Mouse (Mus musculus) liver, adult 10 weeks (tissue): ENCODE data around the gene Arfgap1. TPM values are rescaled to one million over a fixed set of nuclear protein-coding genes. Genes with fewer than 3 reads are reported as not detected.

Experiments
- polyA plus RNA-seq: library from polyadenylated mRNA; stranded (reverse); fragments of 350-450 nt; fragmentation: Illumina TruSeq; extraction: RNeasy Lipid Tissue Mini Kit (QIAGEN cat#74804); gene quantifications from one replicate; pipeline ENCODE4 v1.2.3, GENCODE M21; 2014; ENCODE audit warnings: low read depth, low replicate concordance

The Arfgap1 gene
- 3.9 TPM for polyA plus RNA-seq

DNA sequence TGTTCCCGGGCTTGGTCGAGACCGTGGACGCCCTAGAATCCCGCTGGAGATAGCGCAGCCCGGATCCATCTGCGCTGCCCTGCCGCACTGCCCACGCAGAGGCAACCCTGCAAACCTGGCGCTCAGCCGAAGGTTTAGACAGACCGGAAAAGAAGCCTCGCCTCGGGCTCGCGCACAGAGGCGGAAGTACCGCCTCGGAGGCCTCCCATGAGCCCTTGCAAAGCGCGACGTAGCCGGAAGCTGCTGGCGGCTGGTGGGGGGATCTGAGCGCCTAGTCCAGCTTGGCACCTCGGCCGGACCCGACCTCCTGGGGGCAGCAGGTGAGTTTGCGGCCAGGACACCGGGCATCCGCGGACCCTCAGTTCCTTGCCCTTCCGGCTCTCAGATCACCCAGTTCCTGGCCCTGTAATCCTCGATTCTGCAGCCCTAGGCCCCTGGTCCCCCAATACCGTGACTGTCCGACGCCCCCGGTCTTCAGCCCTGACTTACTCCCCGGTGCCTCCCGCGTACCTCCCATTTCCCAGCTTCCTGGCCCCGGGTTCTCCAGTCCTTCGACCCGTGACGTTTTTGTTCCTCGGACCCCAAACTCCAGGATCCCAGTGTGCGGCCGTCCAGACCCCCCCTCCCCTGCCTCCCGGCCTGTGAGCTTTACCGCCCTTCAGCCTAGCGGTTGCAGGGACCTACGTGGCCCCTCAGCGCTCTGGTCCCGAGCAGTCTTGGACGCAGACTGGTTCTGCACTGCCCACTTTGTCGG, at the start of gene Arfgap1:
Gene Arfgap1 (plus strand): TSS at position 216 of the 754 bp plus-strand sequence.

DNA sequence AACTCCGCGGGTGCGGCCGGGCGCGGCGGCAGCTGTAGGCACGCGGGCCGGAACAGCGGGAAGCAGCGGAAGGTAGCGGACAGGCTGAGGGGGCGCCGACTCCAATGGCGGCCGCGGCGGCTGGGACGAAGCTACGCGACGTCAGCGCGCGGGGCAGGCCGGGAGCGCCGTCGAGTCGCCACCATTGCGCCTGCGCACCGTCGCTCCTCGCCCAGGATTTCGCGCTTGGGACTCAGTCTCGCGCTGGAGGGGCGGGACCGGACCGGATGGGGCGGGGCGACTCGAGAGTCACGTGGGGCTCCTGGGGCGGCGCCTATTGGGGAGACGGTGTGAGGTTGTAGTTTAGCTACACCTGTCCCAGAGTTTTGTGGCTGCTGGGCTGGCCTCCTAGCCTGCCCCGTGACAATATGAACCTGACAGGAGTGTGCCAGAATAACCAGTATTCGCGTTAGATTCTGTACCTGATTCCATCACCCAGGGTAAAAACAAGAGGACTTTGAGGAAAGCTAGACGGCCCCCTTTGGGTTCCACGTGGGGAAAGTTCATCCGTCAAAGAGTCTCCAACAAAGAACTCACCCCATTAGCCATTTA, 46.1 kb upstream of the Arfgap1 start, which contains the start of gene Ythdf1:
Gene Ythdf1 (minus strand): TSS at position 140 of the 591 bp plus-strand sequence.

DNA sequence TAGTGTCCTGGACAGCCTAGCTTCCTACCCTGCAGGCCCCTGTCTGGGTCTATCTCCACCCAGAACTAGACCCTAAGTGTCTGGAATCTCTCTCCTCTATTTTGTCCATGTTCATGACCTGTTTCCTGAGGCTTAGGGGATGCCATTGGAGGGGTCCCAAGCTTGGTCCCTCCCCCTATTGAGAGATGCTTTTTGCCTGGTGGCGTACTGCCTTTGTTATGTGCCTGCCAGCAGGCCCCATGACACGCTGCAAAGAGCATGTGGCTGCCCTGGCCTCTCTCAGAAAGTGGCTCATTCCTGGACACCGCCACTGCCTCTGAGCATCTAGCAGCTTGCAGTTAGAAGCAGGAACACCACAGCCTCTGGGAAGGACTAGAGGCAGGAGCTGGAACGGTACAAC, 38.3 kb upstream of the Arfgap1 start, which contains the start of gene Birc7:
Gene Birc7 (plus strand): TSS at position 301 of the 400 bp plus-strand sequence.

DNA sequence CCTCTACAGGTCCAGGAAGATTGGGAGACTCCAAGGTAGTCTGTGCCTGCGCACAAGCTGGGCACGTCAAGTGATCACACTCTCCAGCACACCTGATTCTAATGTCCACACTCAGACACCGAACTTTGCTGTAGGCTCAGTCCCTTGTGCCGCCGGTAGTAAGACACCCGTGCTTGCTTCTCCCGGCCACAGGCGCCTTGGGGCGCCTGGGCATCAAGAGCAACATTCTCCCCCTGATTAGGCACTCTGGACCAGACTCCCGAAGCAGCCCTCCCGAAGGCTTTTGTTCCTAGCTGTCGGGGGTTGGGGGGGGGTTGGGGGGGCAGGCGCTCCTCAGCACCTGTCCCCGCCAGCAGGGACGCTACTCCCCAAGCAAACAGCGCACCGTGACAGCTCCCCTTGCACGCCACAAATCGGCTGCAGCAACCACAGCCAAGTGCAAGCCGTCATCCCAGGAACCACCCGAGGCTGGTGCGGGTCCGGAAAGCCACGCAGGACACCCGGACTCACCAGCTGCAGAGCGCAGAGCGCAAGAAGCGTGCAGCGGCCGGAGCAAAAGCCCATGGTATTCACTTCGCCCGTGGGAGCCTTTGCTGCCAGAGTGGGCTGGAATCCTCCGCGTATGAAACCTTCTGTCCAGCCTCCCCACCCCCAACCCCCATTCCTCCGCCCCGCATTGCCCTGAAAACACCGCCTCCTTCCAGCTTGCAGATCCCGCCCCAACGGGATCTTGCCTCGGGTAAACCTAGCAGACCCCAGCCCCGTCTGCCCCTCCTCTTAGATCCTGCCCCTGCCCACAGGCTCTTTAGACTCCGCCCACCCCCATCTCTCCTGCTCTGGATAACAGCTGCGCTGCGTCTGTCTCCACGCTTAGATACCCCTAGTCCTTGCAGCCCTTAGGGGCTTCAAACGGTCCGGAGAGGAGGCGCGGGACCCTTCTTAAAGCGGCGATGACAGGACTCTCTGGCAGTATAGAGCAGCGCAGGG, 12.7 kb upstream of the Arfgap1 start, which contains the start of gene Nkain4:
Gene Nkain4 (minus strand): TSS at position 639 of the 987 bp plus-strand sequence.

DNA sequence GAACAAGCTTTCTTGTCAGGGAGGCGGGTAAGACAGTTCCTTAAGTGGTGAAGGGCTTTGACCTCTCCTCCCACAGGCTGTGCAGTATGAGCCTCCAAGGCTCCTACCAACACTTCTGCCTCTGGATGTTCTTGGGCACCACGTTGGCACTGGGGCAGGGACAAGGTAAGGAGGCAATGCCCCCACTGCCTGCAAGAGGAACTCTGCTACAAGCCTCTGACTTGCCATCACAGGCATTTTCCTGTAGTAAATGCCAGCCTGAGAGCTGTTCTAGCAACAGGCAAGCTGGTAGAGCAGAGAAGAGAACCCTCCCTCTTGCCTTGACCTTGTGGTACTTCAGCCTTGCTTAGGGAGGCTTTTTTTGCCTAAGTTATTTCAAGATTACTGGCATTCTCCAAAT, 19.4 kb downstream of the Arfgap1 start, which contains the start of gene Col20a1:
Gene Col20a1 (plus strand): TSS at position 87 of the 400 bp plus-strand sequence.

Other genes starting within 250 kb of the Arfgap1 start
- gene Slc17a9, start 242.0 kb upstream of the Arfgap1 start, polyA plus RNA-seq: 0.82 TPM
- gene Bhlhe23, start 190.3 kb upstream of the Arfgap1 start, polyA plus RNA-seq: not detected
- 25.1 TPM for gene Ythdf1, start 46.3 kb upstream of the Arfgap1 start, polyA plus RNA-seq
- not detected for gene Birc7, start 38.2 kb upstream of the Arfgap1 start, polyA plus RNA-seq
- not detected for gene Nkain4, start 12.5 kb upstream of the Arfgap1 start, polyA plus RNA-seq
- gene Col20a1, start 19.3 kb downstream of the Arfgap1 start, polyA plus RNA-seq: not detected
- 0.42 TPM for gene Chrna4, start 76.3 kb downstream of the Arfgap1 start, polyA plus RNA-seq
- not detected for gene Kcnq2, start 168.1 kb downstream of the Arfgap1 start, polyA plus RNA-seq
- not detected for gene Eef1a2, start 189.8 kb downstream of the Arfgap1 start, polyA plus RNA-seq
- gene Ppdpf, start 220.0 kb downstream of the Arfgap1 start, polyA plus RNA-seq: 20.3 TPM
- gene Ptk6, start 235.6 kb downstream of the Arfgap1 start, polyA plus RNA-seq: 1.6 TPM
- gene Srms, start 246.0 kb downstream of the Arfgap1 start, polyA plus RNA-seq: not detected